Mouse (Mus musculus) forelimb bud, embryonic 11.5 days (tissue): ENCODE measurements around the gene En2.

Experiments
- DNase-seq: peaks from one replicate; pipeline ENCODE4 v3.0.0-alpha.2; 2012; ENCODE audit warnings: low read depth, low spot score

The En2 gene

DNA sequence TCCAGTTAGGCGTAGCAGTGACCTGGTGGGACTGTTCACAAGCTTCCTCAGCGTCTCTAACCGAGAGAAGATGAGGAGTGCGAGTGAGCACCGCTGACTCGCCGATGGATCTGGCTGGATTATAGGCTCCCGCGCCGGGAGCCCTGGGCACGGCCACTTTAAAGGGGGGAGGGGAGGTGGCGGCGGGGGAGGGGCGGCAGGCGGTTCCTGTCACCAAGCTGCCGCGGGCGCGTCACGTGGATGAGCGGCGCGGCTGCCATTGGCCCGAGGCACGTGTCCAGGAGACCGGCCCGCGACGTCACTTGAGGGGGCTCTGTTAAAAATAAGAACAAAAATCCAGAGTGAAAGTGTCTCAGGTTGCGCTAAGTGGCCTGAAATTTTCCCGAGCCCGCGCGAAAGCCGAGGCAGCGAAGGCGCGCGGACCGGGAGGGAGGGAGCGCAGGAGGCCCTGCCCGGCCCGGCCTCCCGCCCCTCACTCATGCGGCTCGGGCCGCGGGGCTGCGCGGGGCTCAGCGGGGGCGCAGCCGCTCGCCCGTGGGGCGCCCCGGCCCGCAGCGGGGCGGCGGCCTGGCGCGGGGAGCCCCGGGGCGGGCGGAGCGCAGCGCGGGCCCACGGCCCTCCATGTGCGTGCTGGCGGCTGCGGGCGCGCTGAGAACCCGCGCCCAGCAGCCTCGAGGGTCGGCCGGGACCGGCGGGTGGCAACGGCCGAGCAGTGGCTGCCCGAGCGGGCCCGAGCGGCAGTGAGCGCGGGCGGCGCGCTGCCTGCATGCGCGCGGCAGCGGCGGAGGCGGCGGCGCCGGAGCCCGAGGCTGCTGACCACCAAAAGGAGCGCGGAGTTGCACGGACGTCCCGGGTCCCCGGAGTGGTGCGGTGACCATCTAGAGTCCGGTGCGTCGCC lies at the start of gene En2:
En2 (plus strand) TSS at position 337 of the 898 bp plus-strand sequence.
- DNase-seq = peak; percentile 67

DNA sequence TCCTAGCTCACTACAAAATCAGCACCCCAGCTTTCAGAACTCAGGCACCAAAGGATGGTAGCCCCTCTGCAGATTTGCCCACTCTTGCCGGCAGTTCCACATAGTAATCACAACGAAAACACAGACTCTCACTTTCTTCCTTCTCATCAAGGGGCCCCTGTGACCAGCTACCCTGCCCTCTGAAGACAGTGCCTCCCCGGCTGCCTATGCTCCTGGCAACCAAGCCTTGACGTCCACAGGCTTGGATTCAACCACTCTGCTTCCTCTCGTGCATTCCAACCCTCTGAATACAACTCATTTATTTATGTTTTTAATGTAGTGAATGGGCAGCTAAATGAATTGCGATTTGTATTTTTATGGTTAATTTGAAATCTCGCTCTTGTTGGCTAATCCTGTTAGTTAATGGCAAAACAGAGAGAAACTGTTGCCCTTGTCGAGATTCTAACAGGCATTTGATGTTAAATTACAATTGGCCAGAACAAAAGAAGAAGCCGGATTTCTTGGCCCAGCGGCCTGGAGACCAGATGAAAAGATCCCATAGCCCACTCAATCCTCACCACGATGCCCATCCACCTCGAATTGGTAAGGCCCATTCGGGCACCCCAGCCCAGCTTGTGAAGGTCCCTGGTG lies 48.1 kb upstream of the En2 start:
- no peak for DNase-seq

DNA sequence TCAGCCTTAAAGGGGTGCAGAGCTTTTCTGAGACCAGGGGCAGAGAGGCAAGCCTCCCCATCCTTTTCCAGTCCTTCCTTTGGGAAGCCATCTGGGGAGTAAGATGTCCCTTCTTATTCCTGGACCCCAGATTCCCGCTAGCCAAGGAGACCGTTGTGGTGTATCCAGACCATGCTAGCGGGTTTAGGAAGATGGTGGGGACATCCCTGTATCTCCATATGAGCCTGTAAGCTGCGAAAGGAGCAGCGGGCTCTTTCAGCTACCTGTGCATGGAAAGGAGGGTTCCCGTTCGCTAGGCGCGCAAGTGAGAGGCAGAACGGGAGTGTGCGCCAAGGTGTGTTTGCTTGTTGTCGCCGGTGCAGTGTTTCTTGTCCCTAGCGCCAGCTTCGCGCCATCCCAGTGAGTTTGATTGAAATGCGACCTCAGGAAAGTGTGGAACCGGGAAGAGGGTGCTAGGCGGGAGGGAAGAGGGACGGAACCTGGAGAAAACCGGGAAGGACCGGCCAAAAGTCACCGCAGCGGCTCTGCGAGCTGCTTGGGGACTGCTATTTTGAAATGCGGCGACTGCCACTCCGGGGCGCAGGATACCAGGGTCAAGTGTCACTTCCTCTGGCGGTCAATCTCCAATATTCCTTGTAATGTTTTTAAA lies 47.5 kb upstream of the En2 start:
- peak; percentile 31 for DNase-seq

DNA sequence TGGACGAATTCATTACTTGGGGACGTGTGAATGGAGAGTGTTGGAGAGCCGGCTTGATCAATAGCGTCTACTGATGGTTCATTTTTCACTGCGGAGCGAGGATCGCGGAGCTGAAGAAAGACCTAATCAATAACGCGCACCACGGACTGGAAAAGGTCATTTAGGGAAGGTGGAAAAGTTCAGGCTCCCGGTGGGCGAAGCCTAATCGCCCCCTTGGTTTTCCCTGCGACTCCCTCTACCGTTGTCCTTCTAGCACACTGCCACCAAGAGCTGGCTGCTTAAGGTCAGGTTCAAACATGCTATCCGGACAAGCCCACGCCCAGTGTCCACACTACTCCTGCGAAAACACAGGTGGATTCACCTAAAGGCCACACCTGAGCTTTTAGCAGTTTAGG lies 47.0 kb upstream of the En2 start:
- no peak for DNase-seq

DNA sequence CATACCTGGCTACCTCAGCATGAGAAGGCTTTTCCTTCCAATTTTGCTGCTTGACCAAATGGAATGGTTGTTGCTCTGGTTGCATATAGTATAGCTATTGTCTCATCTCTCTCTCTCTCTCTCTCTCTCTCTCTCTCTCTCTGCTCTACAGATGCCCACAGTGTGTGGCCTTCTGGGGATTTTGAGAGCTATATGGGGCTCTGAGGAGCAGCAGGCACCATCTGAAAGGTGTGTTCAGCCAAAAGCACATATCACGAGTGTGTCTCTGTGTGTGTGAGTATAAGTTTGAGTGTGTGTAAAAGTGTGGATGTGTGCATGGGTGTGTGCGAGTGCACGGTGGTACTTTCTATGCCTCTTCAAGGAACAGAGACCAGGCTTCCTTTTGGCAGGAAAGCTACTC lies 45.9 kb upstream of the En2 start:
- DNase-seq = no peak

DNA sequence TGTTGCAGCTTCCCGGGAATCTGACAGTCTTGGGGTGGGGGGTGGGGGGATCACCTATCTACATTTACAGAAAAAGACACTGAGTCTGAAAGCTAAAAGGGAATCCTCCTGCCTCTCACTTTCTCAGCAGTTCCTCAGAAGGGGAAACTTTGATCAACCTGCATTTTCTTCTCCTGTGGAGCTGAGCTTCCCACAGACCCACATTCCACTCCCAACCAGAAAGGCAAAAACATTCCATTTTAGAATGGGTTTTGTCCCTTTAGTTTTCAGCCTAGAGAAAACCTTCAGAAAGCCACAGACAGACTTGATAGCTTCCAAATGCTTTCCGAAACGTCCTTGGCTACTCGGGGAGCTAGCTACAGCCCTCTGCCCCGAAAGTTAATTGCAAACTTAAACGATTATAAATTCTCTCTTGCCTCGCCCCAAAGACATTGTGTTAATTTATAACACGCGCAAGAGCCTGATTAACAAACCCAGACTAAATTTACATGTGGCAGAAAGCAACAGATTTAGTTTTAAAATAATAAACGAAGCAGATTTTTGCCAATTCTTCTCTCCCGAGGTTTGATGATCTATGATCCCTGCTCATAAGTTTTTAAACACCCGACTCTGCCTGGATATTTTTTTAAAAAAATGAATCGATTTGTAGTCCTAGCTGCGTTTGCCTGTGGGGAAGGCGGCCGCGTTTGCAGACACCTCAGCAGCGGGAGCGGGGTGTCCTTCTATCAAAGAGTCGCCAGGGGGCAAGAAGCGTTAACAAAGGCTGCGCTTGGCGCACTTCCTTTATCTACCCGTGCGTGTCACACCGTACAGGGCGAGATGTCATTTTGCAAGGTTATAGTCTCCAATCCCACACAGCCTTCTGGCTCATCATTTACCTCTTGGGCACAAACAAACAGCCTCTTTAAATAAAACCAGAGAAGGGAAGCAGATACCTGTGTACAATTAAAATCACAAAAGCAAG lies 42.7 kb upstream of the En2 start:
- peak; percentile 55 for DNase-seq

DNA sequence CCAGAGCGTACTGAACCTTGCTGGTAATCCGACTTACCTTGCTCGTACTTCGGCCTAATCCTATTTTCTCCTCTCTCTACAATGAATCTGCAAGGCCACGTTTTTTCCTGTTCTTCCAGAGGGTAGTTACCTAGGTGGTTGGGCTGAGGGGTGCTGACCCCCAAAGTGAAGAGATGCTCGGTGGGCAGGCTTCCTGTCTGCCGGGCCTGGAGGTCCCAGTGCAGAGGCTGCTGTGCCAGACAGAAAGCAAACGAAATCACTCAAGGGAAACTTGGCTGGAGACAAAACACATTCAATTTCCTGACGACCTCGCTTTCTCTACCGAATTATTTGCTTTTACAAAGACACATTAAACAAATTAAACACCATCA lies 42.1 kb upstream of the En2 start:
- no peak for DNase-seq

DNA sequence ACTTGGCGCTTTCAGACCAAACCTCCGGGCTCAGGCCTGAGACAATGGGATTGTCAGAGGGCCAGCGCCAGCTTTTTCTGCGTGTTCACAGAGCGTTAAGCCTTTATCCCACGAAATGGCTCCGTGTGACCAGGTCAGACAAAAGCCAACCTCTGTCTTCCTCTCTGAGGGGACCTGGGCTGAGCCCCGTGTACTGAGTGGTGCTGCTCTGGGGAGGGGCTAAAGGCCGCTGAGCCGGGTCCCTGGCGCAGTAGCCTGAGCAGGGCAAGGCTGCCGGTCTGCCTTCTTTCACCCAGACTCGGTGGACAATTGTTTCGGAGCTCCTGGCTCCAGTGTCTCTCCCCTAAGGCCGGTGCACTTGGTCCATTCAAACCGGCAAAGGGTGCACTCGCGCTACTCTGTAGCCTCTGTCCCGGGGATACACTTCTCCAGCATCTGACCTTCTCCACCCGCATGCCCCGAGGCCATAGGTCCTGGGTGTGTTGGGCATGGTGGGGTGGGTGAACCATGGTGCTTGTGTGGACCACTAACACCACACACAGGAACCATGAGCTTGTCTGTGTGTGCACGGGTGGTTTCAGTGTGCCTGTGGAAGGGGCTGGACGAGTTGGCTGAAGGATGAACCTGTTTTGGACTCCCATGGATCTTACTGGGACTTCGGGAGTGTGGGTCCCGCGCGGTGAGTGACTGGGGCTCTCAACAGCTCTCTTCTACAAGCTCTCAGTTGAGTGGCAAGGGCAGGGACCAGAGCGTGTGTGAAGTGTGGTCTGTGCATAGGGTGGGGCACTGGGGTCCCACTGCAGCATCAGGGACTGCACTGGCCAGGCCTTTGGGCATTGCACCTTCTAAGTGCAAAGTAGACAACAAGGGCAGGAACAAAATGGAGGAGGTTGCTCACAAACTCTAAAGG lies 40.9 kb upstream of the En2 start:
- DNase-seq = no peak

- DNase-seq = no peak
Observed at GRCm38 (mm10) chr5:28128851-28129250, 36.6 kb upstream of the En2 start.

DNA sequence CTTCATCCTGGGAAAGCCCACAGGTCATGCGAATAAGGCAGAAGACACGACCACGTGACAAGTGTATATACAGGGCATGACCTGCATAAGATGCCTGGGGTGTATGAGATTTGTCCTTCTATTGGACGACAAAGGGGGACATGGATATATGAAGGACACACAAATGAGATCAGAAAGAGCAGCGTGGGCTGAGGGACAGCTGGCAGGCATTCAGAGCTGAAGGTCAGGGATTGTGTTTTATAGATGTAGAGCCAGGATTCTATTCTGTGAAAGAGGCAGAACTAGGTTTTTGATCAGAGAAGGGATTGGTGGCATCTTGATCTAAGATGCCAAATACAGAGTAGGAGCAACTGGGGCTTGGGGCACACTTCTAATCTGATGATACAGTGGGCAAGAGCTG lies 33.3 kb upstream of the En2 start:
- no peak for DNase-seq

GRCm38 (mm10) chr5:28136438-28136837 lies 29.1 kb upstream of the En2 start:
- no peak for DNase-seq

- no peak for DNase-seq
Observed at GRCm38 (mm10) chr5:28144555-28144954, 20.9 kb upstream of the En2 start.

GRCm38 (mm10) chr5:28146018-28146417 lies 19.5 kb upstream of the En2 start:
- no peak for DNase-seq

DNA sequence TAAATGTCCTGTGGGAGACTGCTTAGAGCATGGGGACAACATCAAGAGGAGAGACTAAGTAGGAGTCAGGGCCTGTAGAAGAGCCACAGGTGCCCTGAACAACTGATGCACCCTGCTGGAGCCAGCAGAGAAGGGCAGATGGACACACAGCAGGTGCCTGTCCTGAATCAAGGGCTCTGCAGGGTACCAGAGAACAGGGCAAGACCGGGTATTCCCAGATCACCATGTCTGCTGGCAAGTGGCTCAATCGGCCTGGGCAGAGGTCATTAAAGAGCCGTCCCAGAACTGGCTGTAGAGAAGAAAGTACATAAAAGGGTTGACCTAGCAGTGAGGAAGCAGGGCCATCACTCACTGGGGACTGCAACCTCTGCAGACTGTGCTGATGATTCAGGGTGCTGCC lies 17.0 kb upstream of the En2 start:
- DNase-seq = no peak

DNA sequence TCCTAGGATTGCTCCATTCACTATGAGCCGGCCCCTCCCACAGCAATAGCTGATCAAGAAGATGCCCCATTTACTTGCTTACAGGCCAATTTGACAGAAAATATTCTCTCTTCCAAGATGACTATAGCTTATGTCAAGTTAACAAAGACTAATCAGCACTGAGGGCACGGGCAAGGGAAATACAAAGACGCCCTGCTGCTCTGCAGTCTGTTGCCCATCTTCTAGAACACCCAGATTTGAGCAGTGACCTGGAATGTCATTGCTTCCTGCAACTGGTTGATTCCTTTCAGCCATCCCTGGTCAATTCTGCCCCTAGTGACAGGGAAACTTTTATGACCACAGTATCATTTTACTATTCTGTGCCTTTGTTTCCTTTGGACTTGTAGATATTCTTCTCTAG lies 16.1 kb upstream of the En2 start:
- no peak for DNase-seq

DNA sequence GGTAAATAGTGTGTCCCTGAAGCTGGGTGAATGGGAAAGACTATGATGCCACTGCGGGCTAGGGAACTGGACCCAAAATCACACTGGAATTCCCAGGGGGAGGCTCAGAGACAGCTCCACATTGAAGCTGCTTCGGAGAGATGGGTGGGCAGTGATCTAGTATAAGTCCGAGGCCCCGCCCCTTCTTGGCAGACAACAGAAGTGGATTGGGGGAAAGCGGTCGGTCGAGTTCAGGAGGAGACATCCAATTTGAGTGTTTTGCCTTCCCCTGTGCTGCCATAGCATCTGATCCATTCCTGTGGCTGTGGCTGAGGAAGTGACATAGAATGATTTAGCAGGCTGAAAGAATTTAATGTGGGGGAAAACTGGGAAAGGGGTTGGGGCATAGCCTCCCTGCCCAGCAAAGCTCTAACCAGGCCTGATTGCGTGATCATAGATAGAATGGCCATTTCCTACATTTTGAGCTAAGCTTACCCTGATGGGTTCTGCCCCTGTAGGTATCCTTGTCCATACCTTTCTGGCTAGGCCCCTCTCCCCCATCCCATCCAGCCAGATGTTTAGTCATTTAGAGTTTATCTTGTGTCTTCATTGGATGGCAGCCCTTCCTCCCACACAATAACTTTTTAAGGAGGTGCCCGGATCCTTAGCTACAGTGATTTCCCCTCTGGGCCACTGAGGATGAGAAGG lies 8.3 kb upstream of the En2 start:
- DNase-seq = no peak

GRCm38 (mm10) chr5:28157781-28158180 lies 7.7 kb upstream of the En2 start:
- DNase-seq = no peak

DNA sequence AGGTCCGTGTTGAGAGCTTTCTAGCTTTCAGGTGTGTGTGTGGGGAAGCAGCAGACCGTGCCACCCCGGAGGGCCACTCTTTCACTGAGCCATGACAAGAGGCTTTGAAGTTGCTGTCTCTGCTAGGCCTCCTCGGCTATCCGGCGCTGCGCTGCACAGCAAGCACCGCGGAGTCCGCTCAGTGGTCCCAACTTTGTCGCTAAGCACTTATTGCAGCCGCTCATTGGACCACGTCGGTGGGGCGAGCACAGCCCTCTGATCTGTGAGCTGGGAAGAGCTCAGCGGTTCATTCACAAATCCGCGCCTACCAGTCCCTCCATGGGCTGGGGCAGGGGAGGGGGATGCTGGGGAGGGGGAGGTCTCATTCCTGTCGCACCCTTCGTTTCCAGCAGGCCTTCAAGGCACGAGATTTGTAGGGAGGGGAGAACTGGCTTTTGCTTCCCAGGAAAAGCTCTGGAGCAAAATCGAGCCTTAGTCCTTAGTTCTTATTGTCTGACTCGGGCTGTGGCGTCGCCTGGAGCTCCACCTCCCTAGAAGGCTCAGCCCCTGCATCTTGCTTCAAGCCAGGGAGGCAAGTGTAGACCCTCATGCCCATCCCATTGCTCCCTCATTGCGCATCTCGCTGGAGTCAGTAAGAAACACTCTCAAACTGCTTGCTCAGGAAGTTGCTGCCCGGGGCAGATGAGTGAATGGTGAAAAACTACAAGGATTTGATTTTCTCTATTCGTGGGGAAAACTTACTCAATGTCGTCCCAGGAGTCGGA lies 7.0 kb upstream of the En2 start:
- DNase-seq = no peak

GRCm38 (mm10) chr5:28159072-28159458 lies 6.4 kb upstream of the En2 start:
- DNase-seq = no peak
